Mouse (Mus musculus) gastrocnemius, postnatal 14 days (tissue): ENCODE measurements at regions not wholly inside any gene's neighbourhood (a gene's known extent, or its start where the extent isn't known, plus 50 kb on each side); places are given as distances from the start of the nearest gene placed in this dataset.
A peak's percentile ranks its signal among the peaks of the same experiment; 100 is the strongest.
"Not testable (repeated sequence)": the region's sequence is repeated elsewhere in the genome, so short reads cannot be mapped to it uniquely, and the experiment has no call there.

ENCODE experiments used
- DNase-seq: peaks from one replicate; pipeline ENCODE4 v3.0.0; 2021; ENCODE audit warnings: mixed read lengths
- intact Hi-C: fragments of 180-260 bp; cut with DNase I; formaldehyde crosslinking; loops from one replicate; pipeline ENCODE4 v1.15.1; 2025; ENCODE audit warnings: low total_unique reads

DNA sequence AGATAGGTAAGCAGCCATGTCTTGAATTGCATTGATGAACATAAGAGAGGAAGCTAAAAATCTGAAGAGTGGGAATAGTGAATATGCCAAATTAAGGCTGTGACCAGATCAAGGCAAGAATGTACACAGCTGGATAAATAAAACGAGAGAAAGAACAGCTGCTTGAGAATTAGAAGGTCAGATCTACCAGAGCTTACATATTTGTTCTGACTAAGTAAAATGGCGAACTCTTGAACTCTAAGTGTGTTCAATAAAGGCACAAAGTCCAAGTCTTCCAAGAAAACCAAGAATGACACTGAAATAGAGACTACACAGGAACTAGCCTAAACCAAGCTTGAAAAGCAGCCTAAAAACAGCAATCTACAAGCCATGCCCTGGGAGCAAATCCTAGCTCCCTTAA lies 533.8 kb downstream of the Cypt12 start:
- intact Hi-C loops = no loop called here
- DNase-seq = no peak

GRCm38 (mm10) chr3:18488886-18489285 lies 540.7 kb downstream of the Cypt12 start:
- no peak for DNase-seq
- intact Hi-C loops = no loop called here

DNA sequence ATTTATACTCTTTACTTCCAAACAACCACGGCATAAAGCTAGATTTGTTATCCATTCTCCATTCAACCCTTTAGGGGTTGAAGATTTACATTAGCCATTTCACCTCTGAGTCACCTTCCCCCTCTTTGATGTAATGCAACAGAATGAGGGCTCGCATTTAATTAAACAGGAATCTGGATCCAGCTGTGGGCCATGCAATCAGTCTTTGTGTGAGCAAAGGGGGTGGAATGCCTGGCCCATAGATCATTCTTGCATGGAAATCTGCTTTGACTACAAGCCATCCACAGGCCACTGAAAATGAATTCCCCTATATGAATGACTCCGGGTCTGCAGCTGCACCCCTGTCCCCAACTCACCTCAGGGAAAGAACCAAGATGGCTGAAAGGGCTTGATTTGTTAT lies 574.4 kb downstream of the Cypt12 start:
- intact Hi-C loops = no loop called here

DNA sequence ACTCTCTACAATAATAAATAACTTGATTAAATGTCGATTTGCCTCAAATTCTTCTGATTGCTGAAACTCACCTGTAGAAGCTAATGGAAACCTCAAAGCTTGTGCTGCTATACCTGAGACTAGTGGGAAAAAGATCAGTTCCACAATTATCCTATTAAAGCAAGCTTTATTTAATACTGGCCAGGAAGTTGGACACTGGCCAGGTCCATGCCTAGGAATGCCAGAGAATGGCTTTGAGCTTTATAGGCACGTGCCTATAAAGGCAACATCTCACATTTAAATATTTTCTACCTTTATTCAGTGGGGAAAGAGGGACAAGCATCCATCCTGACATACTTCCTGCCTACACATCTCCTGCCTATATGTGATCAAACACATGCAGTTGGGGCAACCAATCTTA lies 575.8 kb downstream of the Cypt12 start:
- DNase-seq = no peak
- intact Hi-C loops = no loop called here

More for the DNA sequence above, 574.4 kb downstream of the Cypt12 start:
- no peak for DNase-seq

GRCm38 (mm10) chr3:18557201-18557600 lies 609.0 kb downstream of the Cypt12 start:
- DNase-seq = no peak
- intact Hi-C loops = no loop called here

DNA sequence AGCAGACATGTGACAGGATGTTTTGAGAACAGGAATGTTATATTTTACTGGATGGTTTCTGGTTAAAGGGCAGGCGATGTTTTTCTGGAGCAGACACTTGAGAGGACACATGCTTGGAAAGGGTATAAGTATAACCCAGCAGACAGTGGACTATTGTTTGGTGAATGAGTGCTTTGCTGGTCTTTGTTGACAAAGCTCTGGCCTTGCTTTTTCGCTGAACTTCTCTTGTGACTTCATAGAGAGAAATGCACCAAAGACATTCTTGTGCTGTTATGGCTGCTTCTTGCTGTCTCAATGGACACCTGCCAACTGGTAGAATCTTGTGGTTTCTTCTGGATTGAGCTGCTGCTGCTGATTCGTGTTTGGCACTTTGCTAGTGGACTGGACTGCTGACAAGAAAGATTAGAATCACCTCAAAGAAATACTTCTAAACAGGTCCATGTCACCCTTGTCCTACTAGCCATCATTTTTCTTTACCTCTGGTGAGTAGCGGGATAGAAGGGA lies 612.1 kb downstream of the Cypt12 start:
- DNase-seq = no peak
- intact Hi-C loops = no loop called here

GRCm38 (mm10) chr3:18580911-18581626 lies 632.9 kb downstream of the Cypt12 start:
- intact Hi-C loops, DNase-seq: not testable (repeated sequence)

- intact Hi-C loops = no loop called here
- DNase-seq = no peak
These were observed 672.4 kb downstream of the Cypt12 start for GRCm38 (mm10) chr3:18620608-18621007.

DNA sequence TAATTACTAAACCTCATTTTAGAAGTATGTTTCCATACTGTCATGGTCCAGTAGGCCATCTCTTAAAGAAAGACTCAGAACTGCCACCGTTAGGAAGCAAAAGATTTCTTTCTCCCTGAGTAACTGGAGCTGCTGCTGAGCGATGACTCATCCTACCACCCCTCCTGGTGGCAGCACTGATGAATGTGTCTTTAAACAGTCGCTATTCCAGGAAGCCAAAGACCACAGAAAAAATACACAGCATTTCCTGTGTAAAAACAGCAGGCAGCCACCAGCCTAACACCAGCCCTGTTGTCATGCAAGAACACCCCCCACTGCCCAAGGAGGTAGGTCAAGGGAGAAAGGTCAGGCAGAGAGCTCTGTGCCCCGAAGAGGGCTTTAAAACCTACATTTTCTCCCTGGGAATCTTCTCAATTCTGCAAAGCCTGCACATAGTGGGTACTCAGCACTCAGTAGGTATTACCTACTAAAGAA lies 675.7 kb downstream of the Cypt12 start:
- intact Hi-C loops = no loop called here
- DNase-seq = peak; percentile 40

GRCm38 (mm10) chr3:18624381-18625145 lies 676.4 kb downstream of the Cypt12 start:
- DNase-seq = peak; percentile 36
- intact Hi-C loops = no loop called here

GRCm38 (mm10) chr3:18625395-18626328 lies 677.5 kb downstream of the Cypt12 start:
- no peak for DNase-seq
- intact Hi-C loops = no loop called here

DNA sequence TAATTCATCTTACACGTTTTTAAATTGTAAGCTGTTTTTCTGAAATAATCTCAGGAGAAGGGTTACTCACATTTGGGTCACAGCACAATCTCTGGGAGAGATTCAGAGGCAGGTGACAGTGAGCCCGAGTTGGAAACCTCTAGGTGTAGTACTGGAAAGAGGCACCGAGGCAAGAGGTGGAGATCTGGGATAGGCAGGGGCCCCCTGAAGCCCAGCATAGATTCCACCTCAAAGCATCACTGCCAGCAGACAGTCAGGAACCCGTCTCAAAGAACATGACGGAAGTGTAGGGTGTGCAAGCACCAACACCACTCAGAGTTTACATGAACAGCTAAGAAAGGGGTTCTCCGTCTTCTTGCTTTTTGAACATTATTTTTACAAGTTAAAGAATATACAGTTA lies 678.2 kb downstream of the Cypt12 start:
- DNase-seq = no peak
- intact Hi-C loops = no loop called here

GRCm38 (mm10) chr3:18626820-18627219 lies 678.6 kb downstream of the Cypt12 start:
- no peak for DNase-seq
- intact Hi-C loops = no loop called here

- intact Hi-C loops = no loop called here
- no peak for DNase-seq
These were observed 681.0 kb downstream of the Cypt12 start for GRCm38 (mm10) chr3:18629233-18629632.

- no peak for DNase-seq
- intact Hi-C loops = no loop called here
These were observed 683.4 kb downstream of the Cypt12 start for GRCm38 (mm10) chr3:18631601-18632000.

DNA sequence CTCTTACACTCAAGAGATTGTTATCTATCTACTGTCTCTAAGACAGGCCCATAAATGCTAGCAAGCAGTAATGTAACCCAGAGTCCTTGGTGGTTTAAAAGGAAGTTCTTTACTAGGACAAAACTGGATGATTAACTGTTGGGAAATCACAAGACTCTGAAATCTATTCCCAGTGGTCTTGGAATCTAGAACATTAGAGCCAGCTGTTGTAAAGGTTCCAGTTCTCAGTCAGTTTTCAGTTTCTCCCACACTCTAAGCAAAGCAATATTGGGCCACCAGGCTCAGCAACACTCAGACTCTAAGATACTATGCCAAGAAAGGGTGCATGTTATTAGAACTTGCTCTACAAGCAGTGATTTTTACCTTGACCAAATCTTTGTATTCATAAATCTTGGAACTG lies 686.6 kb downstream of the Cypt12 start:
- intact Hi-C loops = no loop called here
- no peak for DNase-seq

DNA sequence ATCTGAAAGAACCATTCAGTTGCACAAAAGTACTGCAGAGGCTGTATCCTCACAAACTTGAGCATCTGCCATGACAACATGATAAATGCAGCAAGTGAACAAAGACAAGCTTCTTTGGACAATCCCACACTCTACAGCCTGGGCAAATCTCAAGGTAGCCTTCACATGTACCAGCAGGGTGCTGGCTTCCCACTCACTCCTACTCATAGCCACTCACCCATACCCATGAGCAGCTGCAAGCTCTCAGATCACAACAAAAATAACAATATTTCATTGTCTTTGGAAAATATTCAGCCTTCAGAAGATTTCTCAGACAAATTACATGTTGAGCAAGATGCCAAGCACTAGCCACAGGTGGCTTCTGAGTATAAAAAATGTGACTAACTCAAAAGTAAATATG lies 689.3 kb downstream of the Cypt12 start:
- intact Hi-C loops = no loop called here
- no peak for DNase-seq

DNA sequence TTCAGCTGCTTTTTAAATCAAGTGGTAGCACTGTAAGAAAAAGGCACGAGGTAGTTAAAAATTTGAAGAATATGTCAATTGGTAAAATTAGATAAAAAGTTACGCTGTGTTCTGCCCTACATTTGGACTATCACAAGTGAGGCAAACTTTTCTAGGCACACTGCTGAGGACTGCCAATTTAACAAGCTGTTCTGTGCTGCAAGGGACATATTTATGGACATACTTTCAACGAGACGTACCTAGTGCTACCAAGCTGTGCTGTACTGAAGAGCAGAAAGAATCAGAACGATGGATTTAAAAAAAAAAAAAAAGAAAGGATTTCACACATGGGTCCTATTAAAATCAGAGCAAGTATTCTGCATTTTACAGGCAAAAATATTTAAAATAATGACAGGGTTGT lies 692.1 kb downstream of the Cypt12 start:
- intact Hi-C loops = no loop called here

DNA sequence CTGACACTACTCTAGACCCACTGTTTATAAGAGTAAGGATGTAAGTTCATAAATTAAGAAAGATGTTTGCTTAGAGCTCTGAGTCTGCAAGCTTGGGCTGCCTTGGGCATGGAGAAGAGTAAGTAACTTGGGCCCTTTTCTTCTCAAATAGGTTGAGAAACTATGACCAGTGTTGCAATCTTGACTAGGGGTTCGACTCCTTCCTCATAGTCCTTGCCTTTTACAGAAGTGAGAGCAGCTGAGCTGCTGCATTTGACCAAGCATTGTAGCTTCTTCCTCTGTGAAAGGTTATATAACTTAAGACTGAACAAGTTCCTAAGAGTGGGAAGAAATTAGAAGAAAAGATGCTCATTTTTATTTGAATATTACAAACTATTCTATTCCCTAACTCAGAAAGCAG lies 693.5 kb downstream of the Cypt12 start:
- intact Hi-C loops = no loop called here
- no peak for DNase-seq

More for the DNA sequence above, 692.1 kb downstream of the Cypt12 start:
- DNase-seq = no peak
